Mouse (Mus musculus): Measurements from ENCODE around the gene Mmp25. TPM values are rescaled to one million over a fixed set of nuclear protein-coding genes. Genes with fewer than 3 reads are reported as not detected.

The Mmp25 gene
- polyA plus RNA-seq, 1 experiment = 18.0 TPM

DNA sequence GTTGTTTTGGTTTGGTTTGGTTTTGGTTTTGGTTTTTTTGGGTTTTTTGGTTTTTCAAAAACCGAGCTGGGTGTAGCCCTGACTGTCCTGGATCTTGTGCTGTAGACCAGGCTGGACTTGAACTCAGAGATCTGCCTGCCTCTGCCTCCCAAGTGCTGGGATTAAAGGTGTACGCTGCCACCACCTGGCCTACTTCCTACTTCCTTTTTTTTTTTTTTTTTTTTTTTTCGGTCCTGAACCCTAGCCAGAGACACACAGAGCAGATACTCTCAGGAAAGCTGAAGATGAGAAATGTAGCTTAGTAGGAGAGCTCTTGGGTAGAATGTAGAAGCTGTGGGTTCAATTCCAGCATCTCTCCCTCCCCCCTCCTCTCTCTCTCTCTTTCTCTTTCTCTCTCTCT, 13.4 kb upstream of the Mmp25 start:
- 49% methylated on average over 3 of the region's 3 CpGs for WGBS
- no peak for TF ChIP-seq CTCF (IDR thresholded peaks at IDR 0.05; ENCODE audit: control insufficient read depth, insufficient read depth, low read length)
- no peak for TF ChIP-seq POLR2A (IDR thresholded peaks at IDR 0.05; ENCODE audit: borderline replicate concordance, control insufficient read depth, low read depth, low read length)
- Histone ChIP-seq H3K27ac (ENCODE audit: control insufficient read depth, insufficient read depth, low read depth, low read length, poor library complexity) (no peak overlapping the region), H3K4me1 (ENCODE audit: control insufficient read depth, insufficient read depth, low read length) (peaks cover 3% of the 10 kb centered on the region; the same call in 1 of the 2 replicates), H3K4me3 (replicated peaks; ENCODE audit: control insufficient read depth, low read depth, low read length) (no peak overlapping the region)

DNA sequence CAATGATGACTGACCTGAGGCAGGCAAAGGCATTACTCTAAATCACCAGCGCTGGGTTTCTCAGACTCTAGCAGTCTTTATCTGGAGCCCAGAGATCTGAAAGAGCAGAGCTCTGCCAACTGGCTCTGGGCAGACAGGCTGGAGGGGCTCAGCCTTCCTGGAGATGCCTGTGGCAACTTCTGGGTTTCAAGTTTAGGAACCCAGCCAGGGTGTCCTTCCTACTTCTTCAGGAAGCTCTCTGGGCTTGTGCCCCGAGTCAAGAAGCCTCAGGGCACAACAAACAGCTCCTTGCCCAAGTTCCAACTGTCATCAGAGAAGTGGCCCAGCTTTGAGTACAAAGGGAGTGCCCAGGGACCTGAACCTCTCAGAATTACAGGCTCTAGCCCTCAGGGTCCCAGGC, 9.3 kb upstream of the Mmp25 start:
- H3K4me3 ChIP-seq (replicated peaks; ENCODE audit: control insufficient read depth, low read depth, low read length) = no peak overlapping the region
- 0 out of 2 replicates have a peak overlapping the region, but pooled peaks have one; percentile 31 for H3K27ac ChIP-seq (ENCODE audit: control insufficient read depth, insufficient read depth, low read depth, low read length, poor library complexity)
- TF ChIP-seq CTCF (IDR thresholded peaks at IDR 0.05; ENCODE audit: control insufficient read depth, insufficient read depth, low read length) = no peak
- TF ChIP-seq POLR2A (IDR thresholded peaks at IDR 0.05; ENCODE audit: borderline replicate concordance, control insufficient read depth, low read depth, low read length) = no peak
- H3K4me1 ChIP-seq (ENCODE audit: control insufficient read depth, insufficient read depth, low read length) = peaks cover 3% of the 10 kb centered on the region; the same call in 1 of the 2 replicates
- WGBS = 12% methylated on average over 2 of the region's 2 CpGs

DNA sequence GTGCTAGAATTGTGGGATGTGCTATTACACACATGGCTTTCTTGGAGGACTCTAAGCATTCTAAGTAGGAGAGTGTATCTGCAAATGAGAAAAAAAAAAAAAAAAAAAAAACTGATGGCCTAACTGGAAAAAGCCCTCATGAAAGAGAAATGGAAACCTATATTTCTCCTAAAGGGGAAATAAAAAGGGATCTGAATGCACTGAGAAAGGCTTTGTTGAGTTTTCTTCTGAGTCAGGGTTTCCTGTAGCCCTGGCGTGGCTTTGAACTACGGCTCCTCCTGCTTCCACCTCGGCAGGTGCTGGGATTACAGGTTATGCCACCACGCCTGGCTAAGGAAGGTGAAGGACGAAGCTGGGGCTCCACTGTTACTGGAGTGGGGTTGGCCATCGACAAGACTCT, 8.9 kb upstream of the Mmp25 start:
- Histone ChIP-seq H3K27ac (ENCODE audit: control insufficient read depth, insufficient read depth, low read depth, low read length, poor library complexity) (no peak overlapping the region), H3K4me3 (replicated peaks; ENCODE audit: control insufficient read depth, low read depth, low read length) (no peak overlapping the region), H3K4me1 (ENCODE audit: control insufficient read depth, insufficient read depth, low read length) (peaks cover 3% of the 10 kb centered on the region; the same call in 1 of the 2 replicates)
- TF ChIP-seq CTCF (IDR thresholded peaks at IDR 0.05; ENCODE audit: control insufficient read depth, insufficient read depth, low read length) (no peak), POLR2A (IDR thresholded peaks at IDR 0.05; ENCODE audit: borderline replicate concordance, control insufficient read depth, low read depth, low read length) (no peak)
- 23% methylated on average over 6 of the region's 6 CpGs for WGBS

DNA sequence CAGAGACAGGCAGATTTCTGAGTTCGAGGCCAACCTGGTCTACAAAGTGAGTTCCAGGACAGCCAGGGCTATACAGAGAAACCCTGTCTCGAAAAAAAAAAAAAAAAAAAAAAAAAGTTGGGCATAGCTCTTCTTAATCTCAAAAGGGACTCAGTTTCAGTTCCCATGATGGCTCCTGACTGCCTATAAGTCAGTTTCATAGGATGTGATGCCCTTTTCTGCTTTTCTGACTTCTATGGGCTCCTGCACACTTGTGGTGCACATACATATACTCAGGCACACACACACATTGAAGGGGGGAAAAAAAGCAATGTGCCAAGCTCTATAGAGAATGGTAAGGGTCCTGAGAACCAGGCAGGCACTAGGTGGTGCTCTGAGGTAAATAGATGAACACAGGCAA, 8.2 kb upstream of the Mmp25 start:
- Histone ChIP-seq H3K4me1 (ENCODE audit: control insufficient read depth, insufficient read depth, low read length) (peaks cover 3% of the 10 kb centered on the region; the same call in 1 of the 2 replicates), H3K27ac (ENCODE audit: control insufficient read depth, insufficient read depth, low read depth, low read length, poor library complexity) (no peak overlapping the region), H3K4me3 (replicated peaks; ENCODE audit: control insufficient read depth, low read depth, low read length) (no peak overlapping the region)
- TF ChIP-seq CTCF (IDR thresholded peaks at IDR 0.05; ENCODE audit: control insufficient read depth, insufficient read depth, low read length) = no peak
- no peak for TF ChIP-seq POLR2A (IDR thresholded peaks at IDR 0.05; ENCODE audit: borderline replicate concordance, control insufficient read depth, low read depth, low read length)
- 44% methylated on average over 2 of the region's 2 CpGs for WGBS

DNA sequence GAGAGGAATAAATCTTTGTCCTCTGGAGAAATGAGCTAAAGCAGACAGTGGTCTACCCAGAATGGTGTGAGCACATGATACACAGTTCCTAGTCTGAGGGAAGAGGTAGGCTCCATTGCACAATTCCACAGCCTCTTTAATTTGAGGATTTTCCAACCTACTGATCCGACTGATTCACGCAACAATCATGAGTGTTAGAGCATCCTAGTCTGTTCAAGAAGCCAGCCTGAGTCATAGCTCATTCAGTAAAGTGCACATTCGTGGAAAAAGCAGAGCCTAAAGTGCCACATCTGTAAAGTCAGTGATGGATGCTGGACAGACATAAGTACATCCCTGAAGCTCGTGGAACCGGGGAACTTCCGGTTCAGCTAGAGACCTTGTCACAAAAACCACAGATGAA, 6.3 kb upstream of the Mmp25 start:
- Histone ChIP-seq H3K27ac (ENCODE audit: control insufficient read depth, insufficient read depth, low read depth, low read length, poor library complexity) (no peak overlapping the region), H3K4me3 (replicated peaks; ENCODE audit: control insufficient read depth, low read depth, low read length) (no peak overlapping the region), H3K4me1 (ENCODE audit: control insufficient read depth, insufficient read depth, low read length) (peaks cover 3% of the 10 kb centered on the region; the same call in 1 of the 2 replicates)
- no peak for TF ChIP-seq CTCF (IDR thresholded peaks at IDR 0.05; ENCODE audit: control insufficient read depth, insufficient read depth, low read length)
- no peak for TF ChIP-seq POLR2A (IDR thresholded peaks at IDR 0.05; ENCODE audit: borderline replicate concordance, control insufficient read depth, low read depth, low read length)
- 58% methylated on average over 6 of the region's 6 CpGs for WGBS

DNA sequence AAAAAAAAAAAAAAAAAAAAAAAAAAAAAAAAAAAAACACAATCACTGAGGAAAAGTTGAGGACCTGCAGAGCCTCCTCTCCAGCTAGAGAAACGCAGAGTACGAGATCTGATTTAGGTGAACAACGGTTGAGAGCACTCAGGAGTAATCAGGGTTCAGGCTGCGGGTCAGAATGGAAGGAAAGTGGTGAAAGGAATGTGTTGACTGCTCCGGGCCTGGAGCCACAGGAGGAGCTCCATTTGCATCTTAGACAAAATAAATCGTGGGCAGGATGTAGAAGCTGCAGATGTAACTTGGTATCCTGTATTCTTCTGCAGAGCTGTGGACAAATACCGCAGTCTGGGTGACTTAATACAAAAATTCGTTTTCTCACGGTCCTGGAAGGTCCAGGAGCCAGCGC, 817 bp upstream of the Mmp25 start:
- H3K4me1 ChIP-seq (ENCODE audit: control insufficient read depth, insufficient read depth, low read length) = no peaks in the 10 kb centered on the region; the same call in 1 of the 2 replicates
- WGBS = 77% methylated on average over 10 of the region's 10 CpGs
- H3K27ac ChIP-seq (ENCODE audit: control insufficient read depth, insufficient read depth, low read depth, low read length, poor library complexity) = no peak overlapping the region
- H3K4me3 ChIP-seq (replicated peaks; ENCODE audit: control insufficient read depth, low read depth, low read length) = no peak overlapping the region
- TF ChIP-seq CTCF (IDR thresholded peaks at IDR 0.05; ENCODE audit: control insufficient read depth, insufficient read depth, low read length) (no peak), POLR2A (IDR thresholded peaks at IDR 0.05; ENCODE audit: borderline replicate concordance, control insufficient read depth, low read depth, low read length) (no peak)

DNA sequence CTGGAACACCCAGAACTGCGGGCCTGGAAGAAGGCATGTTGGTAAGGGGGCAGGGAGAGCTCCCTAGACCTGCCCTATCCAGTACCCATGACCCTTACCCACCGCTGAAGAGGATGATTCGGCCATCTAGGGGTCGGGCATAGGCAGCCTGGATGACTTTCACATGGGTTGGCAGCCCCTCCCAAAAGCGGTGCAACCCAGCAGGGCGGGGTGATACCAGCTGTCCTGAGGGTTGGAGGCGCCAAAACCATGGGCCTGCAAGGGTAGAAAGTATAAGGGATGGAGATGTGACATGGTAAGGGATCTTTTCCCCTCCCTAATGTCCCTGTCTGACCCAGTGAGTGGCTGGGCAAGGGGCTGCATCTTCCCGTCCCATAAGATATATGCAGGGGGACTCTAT, 13.8 kb downstream of the Mmp25 start:
- Histone ChIP-seq H3K4me1 (ENCODE audit: control insufficient read depth, insufficient read depth, low read length) (peaks cover 1% of the 10 kb centered on the region; the same call in 1 of the 2 replicates), H3K27ac (ENCODE audit: control insufficient read depth, insufficient read depth, low read depth, low read length, poor library complexity) (no peak overlapping the region), H3K4me3 (replicated peaks; ENCODE audit: control insufficient read depth, low read depth, low read length) (no peak overlapping the region)
- WGBS = 78% methylated on average over 8 of the region's 8 CpGs
- TF ChIP-seq POLR2A (IDR thresholded peaks at IDR 0.05; ENCODE audit: borderline replicate concordance, control insufficient read depth, low read depth, low read length) (no peak), CTCF (IDR thresholded peaks at IDR 0.05; ENCODE audit: control insufficient read depth, insufficient read depth, low read length) (no peak)

DNA sequence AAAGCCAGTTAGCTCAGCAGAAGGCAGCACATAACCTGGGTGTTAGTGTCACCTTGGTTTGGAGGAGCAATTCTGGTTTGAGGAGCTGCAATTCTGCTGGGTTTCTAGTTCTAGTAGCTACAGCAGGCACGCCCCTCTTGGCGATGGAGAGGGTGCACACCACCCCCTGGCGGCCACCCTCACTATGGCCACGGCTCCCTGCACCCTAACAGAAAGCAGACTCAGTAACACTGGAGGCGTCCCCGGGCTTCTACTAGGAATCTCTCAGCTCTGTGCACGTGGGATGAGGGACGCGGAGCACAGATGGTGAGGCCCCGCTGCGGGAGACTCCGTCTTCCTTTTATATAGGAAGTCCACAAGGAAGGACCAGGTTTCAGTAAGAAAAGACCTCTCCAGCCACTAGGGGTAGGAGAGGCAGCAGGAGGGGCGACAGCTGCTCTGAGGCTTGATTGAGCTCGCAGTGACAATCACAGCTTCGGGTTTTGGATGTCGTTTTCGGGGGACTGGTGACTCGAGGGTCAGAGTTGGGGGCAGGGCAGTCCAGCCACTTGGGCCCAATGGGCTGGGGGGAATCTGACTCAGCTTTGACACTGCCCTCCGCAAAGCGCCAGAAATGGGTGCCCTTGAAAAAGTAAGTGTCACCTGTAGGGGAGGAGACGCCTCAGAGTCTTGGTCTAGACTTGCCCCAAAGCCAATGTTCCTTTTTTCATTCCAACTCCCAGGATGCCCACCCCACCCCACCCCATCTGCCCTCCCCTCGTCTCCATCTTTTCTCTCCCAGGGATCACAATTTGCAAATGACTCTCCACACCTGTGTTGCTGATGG, 14.7 kb downstream of the Mmp25 start:
- H3K27ac ChIP-seq (ENCODE audit: control insufficient read depth, insufficient read depth, low read depth, low read length, poor library complexity) = no peak overlapping the region
- no peaks in the 10 kb centered on the region; the same call in 1 of the 2 replicates for H3K4me1 ChIP-seq (ENCODE audit: control insufficient read depth, insufficient read depth, low read length)
- peak; percentile 85; the same call in 1 of the 2 replicates for TF ChIP-seq CTCF (IDR thresholded peaks at IDR 0.05; ENCODE audit: control insufficient read depth, insufficient read depth, low read length)
- no peak for TF ChIP-seq POLR2A (IDR thresholded peaks at IDR 0.05; ENCODE audit: borderline replicate concordance, control insufficient read depth, low read depth, low read length)
- WGBS = 12% methylated on average over 22 of the region's 22 CpGs
- no peak overlapping the region for H3K4me3 ChIP-seq (replicated peaks; ENCODE audit: control insufficient read depth, low read depth, low read length)
